Mouse (Mus musculus) liver, embryonic 16.5 days (tissue): Measurements from ENCODE around the gene Prrt1. TPM values are rescaled to one million over a fixed set of nuclear protein-coding genes. Genes with fewer than 3 reads are reported as not detected.

Experiments
- ATAC-seq: fragments of 200-750 bp; cut with Nextera tagmentation; 2 replicates; pipeline ENCODE4 v1.8.0; 2017; ENCODE audit warnings: low read depth, mild to moderate bottlenecking, moderate number of reproducible peaks, moderate library complexity
- H3K27ac ChIP-seq: fragments of 300-500 bp; sonication (generic); 2 replicates; pipeline ENCODE4 v1.5.1; 2014; ENCODE audit warnings: mild to moderate bottlenecking, low read length
- H3K27me3 ChIP-seq: fragments of 300-500 bp; sonication (generic); 2 replicates; pipeline ENCODE4 v1.6.1; 2014; ENCODE audit warnings: low read depth, low read length, mixed read lengths; ENCODE audit not compliant: control insufficient read depth, insufficient read depth
- H3K36me3 ChIP-seq: fragments of 300-500 bp; sonication (generic); 2 replicates; pipeline ENCODE4 v1.6.1; 2014; ENCODE audit warnings: mild to moderate bottlenecking; ENCODE audit not compliant: control insufficient read depth, insufficient read depth
- H3K4me1 ChIP-seq: fragments of 300-500 bp; sonication (generic); 2 replicates; pipeline ENCODE4 v1.6.1; 2014; ENCODE audit warnings: low read depth, low read length, mixed read lengths; ENCODE audit not compliant: control insufficient read depth
- H3K4me2 ChIP-seq: fragments of 300-500 bp; sonication (generic); 2 replicates; pipeline ENCODE4 v1.6.1; 2014; ENCODE audit warnings: low read depth, low read length, mixed read lengths
- H3K4me3 ChIP-seq: fragments of 300-500 bp; sonication (generic); 2 replicates; pipeline ENCODE4 v1.5.1; 2014; ENCODE audit warnings: low read depth, mild to moderate bottlenecking, low read length
- H3K9ac ChIP-seq: fragments of 300-500 bp; sonication (generic); 2 replicates; pipeline ENCODE4 v1.6.1; 2014; ENCODE audit warnings: low read depth, low read length
- H3K9me3 ChIP-seq: fragments of 300-500 bp; sonication (generic); replicated peaks from 2 replicates; pipeline ENCODE4 v1.6.1; 2016; ENCODE audit warnings: low read length; ENCODE audit not compliant: control insufficient read depth
- WGBS: fragments of 180-500 bp; shearing (Covaris S2); extraction: QIAGEN DNeasy Blood & Tissue Kit; methylation state at CpG from one replicate; pipeline ENCODE4 v1.1.7; 2014; ENCODE audit not compliant: insufficient replicate concordance; 5-methylcytosine and 5-hydroxymethylcytosine counted together
- polyA plus RNA-seq: library from polyadenylated mRNA; unstranded; fragments of >200 nt; fragmentation: Nextera tagmentation; extraction: Ambion mirVana; gene quantifications from 2 replicates; pipeline ENCODE4 v1.2.1, GENCODE M21; 2015

Gene Prrt1
- polyA plus RNA-seq, 1 experiment from 2014 or later = not detected

DNA sequence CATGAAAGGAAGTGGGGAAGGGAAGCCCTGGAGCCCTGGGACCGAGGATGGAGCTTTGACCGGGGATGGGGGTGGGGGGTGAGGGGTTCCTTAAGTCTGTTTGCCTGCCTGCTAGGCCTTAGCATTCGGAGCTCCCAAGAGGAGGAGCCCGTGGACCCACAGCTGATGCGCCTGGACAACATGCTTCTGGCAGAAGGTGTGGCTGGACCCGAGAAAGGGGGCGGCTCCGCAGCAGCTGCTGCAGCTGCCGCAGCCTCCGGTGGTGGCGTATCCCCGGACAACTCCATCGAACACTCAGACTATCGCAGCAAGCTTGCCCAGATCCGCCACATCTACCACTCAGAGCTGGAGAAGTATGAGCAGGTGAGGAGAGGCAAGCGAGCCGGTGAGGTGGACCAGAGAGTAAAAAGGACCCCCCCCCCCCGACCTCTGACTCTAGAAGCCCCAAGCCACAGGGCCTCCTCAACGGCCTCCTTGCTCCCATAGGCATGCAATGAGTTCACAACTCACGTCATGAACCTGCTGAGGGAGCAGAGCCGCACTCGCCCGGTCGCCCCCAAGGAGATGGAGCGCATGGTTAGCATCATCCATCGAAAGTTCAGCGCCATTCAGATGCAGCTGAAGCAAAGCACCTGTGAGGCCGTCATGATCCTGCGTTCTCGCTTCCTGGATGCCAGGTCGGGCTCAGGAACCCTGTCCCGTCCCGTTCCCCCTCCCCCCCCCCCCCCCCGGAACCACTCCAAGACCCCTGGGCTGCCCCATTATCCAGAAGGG is 35.4 kb upstream of the Prrt1 start:
- no peaks in the 10 kb centered on the region for H3K9me3 ChIP-seq
- H3K4me2 ChIP-seq = peak overlapping the region; percentile 100
- 0 out of 2 replicates have a peak overlapping the region, but pooled peaks have one; percentile 34 for H3K27ac ChIP-seq
- 64% methylated on average over 34 of the region's 34 CpGs for WGBS
- peaks cover 10% of the 10 kb centered on the region for H3K36me3 ChIP-seq
- no peaks in the 10 kb centered on the region for H3K27me3 ChIP-seq
- peaks cover 56% of the 10 kb centered on the region for H3K4me1 ChIP-seq
- peak overlapping the region; percentile 95; the same call in 1 of the 2 replicates for H3K9ac ChIP-seq
- ATAC-seq = no peak
- H3K4me3 ChIP-seq = peak overlapping the region; percentile 83

DNA sequence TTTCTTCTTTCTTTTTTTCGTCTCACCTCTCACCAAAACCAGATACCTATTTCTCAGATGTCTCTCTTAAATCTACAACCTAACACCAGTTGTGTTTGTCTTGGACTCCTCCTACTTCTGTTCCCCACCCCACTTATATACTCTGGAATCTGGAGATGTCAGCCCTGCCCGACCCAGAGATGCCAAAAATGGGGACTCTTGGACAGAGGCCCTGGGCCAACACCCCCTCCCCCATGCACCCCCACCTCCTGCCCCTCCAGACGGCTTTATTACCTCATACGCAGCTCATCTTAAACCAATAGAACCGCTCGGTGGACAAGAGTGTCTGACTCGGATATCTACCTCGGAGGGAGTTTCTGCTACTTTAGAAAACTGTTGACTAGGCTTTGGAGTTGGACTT is 33.2 kb upstream of the Prrt1 start:
- 66% methylated on average over 8 of the region's 8 CpGs for WGBS
- no peak overlapping the region for H3K9ac ChIP-seq
- H3K27me3 ChIP-seq = no peaks in the 10 kb centered on the region
- H3K27ac ChIP-seq = no peak overlapping the region
- no peak overlapping the region for H3K4me3 ChIP-seq
- peaks cover 41% of the 10 kb centered on the region for H3K4me1 ChIP-seq
- no peak for ATAC-seq
- H3K9me3 ChIP-seq = no peaks in the 10 kb centered on the region
- H3K4me2 ChIP-seq = no peak overlapping the region
- peaks cover 19% of the 10 kb centered on the region for H3K36me3 ChIP-seq

DNA sequence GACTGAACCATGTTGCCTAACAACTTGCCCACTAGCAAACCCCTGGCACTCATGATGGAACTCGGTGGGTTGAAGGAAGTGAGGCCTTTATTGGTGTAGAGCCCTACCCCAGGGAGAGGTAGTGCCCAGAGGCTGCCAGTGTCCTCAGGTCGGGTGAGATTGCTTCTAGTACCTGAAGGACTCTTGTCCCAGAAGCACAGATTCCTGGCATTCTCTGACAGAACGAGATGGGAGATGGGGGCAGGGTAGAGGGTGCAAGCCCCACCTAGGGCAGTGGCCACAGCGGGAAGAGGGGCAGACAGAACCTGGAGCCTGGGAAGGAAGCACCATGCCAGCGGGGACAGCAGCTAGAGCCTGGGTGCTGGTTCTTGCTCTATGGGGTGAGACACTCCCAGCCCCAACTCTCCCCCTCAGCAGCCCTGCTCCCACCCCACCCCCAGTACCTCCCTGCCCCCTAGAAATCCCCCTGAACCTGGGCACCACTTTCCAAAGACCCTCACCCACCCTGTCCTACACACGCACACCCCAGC is 31.7 kb upstream of the Prrt1 start, which contains the start of gene Ager:
Ager (plus strand) TSS at position 297 of the 530 bp plus-strand sequence.
- no peaks in the 10 kb centered on the region for H3K9me3 ChIP-seq
- H3K36me3 ChIP-seq = peaks cover 19% of the 10 kb centered on the region
- H3K9ac ChIP-seq = no peak within 1 kb of the TSS
- no peak within 1 kb of the TSS for H3K4me3 ChIP-seq
- H3K27me3 ChIP-seq = no peaks in the 10 kb centered on the region
- no peak within 1 kb of the TSS for H3K27ac ChIP-seq
- 26% methylated on average over 6 of the region's 6 CpGs for WGBS
- no peak for ATAC-seq
- peaks cover 39% of the 10 kb centered on the region for H3K4me1 ChIP-seq
- no peak within 1 kb of the TSS for H3K4me2 ChIP-seq

DNA sequence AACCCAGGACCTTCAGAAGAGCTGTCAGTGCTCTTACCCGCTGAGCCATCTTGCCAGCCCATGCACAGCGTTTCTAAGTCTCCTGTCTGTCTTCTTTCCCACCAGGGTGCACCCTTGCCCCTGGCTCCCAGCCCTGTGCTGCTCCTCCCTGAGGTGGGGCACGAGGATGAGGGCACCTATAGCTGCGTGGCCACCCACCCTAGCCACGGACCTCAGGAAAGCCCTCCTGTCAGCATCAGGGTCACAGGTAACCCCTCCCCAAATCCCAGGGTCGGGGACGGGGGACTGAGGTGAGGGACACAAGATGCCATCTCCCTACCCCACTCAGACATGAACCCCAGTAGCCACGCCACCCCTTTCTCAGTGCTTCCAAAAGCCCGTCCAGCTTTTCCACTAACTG is 29.4 kb upstream of the Prrt1 start:
- no peak for ATAC-seq
- H3K4me2 ChIP-seq = no peak overlapping the region
- peaks cover 16% of the 10 kb centered on the region for H3K36me3 ChIP-seq
- no peak overlapping the region for H3K4me3 ChIP-seq
- H3K27ac ChIP-seq = no peak overlapping the region
- H3K9ac ChIP-seq = no peak overlapping the region
- peaks cover 32% of the 10 kb centered on the region for H3K4me1 ChIP-seq
- no peaks in the 10 kb centered on the region for H3K9me3 ChIP-seq
- 67% methylated on average over 9 of the region's 9 CpGs for WGBS
- no peaks in the 10 kb centered on the region for H3K27me3 ChIP-seq

DNA sequence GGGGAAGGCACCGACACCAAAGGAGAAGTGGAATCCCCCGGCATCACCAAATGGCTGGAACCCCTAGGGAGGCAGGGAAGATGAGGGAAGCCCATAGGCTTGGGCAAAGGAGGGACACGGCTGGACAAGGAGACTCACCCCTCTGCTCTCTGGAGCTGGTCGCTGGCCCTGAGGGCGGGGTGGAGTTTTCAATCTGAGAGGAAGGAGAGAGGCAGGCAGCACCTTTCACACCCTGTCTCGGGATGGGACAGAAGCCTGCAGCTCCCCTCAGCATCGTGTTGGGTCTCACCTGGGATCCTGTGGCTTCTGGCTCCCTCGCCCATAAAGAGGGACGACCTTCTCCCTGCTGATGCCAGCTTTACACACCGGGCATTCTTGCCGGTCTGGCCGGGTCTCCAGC is 27.5 kb upstream of the Prrt1 start:
- Histone ChIP-seq H3K4me1 (peaks cover 39% of the 10 kb centered on the region), H3K4me2 (no peak overlapping the region), H3K36me3 (peaks cover 8% of the 10 kb centered on the region), H3K27me3 (no peaks in the 10 kb centered on the region), H3K9ac (no peak overlapping the region), H3K4me3 (no peak overlapping the region), H3K9me3 (no peaks in the 10 kb centered on the region), H3K27ac (no peak overlapping the region)
- no peak for ATAC-seq
- WGBS = 85% methylated on average over 12 of the region's 12 CpGs

DNA sequence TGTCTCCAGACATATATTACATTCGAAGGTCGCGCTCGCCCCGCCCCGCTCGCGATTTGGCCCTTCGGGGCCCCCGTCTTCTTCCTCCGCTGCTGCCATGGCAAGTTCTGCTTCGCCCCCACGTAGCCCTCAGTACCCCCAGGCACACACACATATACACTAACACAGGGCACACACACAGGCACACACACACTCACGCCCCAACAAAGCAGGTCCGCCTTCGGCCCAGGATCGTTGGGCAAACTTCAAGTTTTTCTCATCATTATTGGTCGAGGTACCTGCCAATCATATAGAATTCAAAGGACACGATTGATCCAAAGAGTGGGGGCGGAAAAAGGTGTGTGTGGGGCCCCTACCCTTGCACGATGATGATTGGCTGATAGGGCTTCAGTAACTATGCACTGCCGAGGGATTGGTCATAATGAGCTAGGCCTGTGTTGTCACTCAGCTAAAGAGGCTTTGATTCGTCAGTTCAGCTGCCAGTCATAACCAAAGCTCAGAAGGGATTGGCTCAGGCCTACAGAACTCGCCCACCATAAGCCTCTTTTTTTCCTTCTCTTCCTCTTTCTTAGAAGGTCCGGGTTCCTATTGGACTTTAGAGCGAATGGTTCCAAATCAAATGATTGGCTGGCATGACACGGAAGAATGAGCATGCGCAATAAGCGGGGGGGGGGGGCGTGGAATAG is 25.8 kb upstream of the Prrt1 start, which contains the start of gene Rnf5:
Rnf5 (minus strand) TSS at position 316 of the 686 bp plus-strand sequence.
- ATAC-seq = peak; percentile 89
- Histone ChIP-seq H3K27ac (peak within 1 kb of the TSS; percentile 88), H3K4me1 (peaks cover 46% of the 10 kb centered on the region), H3K9me3 (no peaks in the 10 kb centered on the region), H3K27me3 (no peaks in the 10 kb centered on the region), H3K36me3 (peaks cover 8% of the 10 kb centered on the region), H3K4me3 (peak within 1 kb of the TSS; percentile 77), H3K4me2 (peak within 1 kb of the TSS; percentile 89), H3K9ac (peak within 1 kb of the TSS; percentile 82)
- under 1% methylated on average over 30 of the region's 30 CpGs for WGBS

DNA sequence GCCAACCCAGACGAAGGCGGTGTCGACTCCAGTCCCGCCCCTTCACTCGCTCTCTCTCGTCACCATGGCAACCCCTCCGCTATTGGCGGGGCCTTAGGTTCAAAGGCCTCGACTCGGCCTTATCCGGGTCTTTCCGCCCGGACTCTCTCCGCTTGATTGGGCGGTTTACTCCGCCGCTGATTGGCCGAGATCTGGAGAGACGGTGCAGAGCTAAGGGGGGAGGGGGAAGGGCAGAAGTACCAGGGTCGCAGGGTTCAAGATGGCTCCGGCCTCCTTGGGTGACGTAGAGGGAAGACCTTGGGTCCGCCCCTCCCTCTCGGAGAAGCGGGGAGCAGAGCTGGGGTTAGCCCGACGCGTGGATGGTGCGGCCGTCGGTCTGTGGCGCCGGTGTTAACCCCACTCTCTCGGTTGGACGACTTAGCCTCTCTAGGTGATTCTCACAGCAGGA is 25.2 kb upstream of the Prrt1 start, which contains the start of gene Agpat1:
Agpat1 (plus strand) TSS at position 202 of the 448 bp plus-strand sequence.
- peak within 1 kb of the TSS; percentile 88 for H3K27ac ChIP-seq
- no peaks in the 10 kb centered on the region for H3K27me3 ChIP-seq
- peak within 1 kb of the TSS; percentile 89 for H3K4me2 ChIP-seq
- peak within 1 kb of the TSS; percentile 77 for H3K4me3 ChIP-seq
- 0% methylated on average over 35 of the region's 35 CpGs for WGBS
- H3K36me3 ChIP-seq = peaks cover 8% of the 10 kb centered on the region
- ATAC-seq = peak; percentile 79
- peaks cover 52% of the 10 kb centered on the region for H3K4me1 ChIP-seq
- H3K9ac ChIP-seq = peak within 1 kb of the TSS; percentile 82
- H3K9me3 ChIP-seq = no peaks in the 10 kb centered on the region

DNA sequence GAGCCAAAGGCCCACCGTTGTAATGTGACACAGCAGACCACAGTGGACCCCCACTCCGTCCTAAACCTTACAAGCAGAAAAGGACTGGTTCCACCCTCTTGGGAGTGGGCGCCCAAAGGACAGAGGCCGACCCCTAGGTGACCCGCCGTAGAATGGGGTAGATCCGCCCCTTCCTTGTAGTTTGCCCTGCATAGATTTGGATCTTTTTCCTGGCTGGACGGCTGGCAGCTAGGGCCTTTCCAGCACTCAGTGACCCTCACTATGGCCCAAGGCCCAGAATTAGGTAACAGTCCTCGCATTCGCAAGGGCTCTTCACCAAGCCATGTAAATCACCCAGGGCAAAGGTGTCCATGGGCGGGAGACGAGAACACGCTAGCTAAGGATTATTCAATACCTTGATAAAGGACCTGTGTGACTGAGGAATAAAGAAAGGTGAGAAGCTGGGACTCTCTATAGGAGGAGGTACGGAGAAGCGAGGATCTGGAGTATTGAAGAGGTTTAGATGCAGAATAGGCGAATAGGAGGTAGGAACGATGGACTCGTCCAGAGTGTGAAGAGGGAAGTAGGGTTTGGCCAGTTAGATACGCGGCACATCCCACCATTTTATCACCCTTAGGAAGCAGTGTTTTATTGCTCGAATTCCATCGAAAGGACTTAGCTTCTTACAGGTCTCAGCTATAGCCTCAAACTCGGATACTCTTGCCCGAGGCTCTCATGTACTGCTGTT is 24.7 kb upstream of the Prrt1 start:
- Histone ChIP-seq H3K4me3 (peak overlapping the region; percentile 70), H3K4me1 (peaks cover 49% of the 10 kb centered on the region), H3K27me3 (no peaks in the 10 kb centered on the region), H3K9me3 (no peaks in the 10 kb centered on the region), H3K4me2 (peak overlapping the region; percentile 89), H3K36me3 (peaks cover 8% of the 10 kb centered on the region), H3K9ac (peak overlapping the region; percentile 77), H3K27ac (peak overlapping the region; percentile 88)
- ATAC-seq = no peak
- WGBS = 15% methylated on average over 24 of the region's 24 CpGs
